Mouse (Mus musculus) erythroblast, embryonic 14.5 days (primary cell): Measurements from ENCODE around the gene Bcat2.

Source experiments
- GATA1 ChIP-seq: IDR thresholded peaks from 2 replicates; pipeline ENCODE4 v1.6.1; 2012; ENCODE audit warnings: low read length, inconsistent platforms, mixed read lengths
- TAL1 ChIP-seq: IDR thresholded peaks from 3 replicates; pipeline ENCODE4 v1.6.1; 2012; ENCODE audit warnings: low read length, inconsistent platforms, mixed read lengths

- no peak for TF ChIP-seq GATA1
- TF ChIP-seq TAL1 = no peak
Measured at GRCm38 (mm10) chr7:45597527-45597926, 27.6 kb downstream of the Bcat2 start.
